Mouse (Mus musculus): Measurements from ENCODE around the gene Polrmt. TPM values are rescaled to one million over a fixed set of nuclear protein-coding genes. Genes with fewer than 3 reads are reported as not detected.

The Polrmt gene
- polyA plus RNA-seq, 2 experiments from 2014 or later, result 13.6 to 21.4 TPM

DNA sequence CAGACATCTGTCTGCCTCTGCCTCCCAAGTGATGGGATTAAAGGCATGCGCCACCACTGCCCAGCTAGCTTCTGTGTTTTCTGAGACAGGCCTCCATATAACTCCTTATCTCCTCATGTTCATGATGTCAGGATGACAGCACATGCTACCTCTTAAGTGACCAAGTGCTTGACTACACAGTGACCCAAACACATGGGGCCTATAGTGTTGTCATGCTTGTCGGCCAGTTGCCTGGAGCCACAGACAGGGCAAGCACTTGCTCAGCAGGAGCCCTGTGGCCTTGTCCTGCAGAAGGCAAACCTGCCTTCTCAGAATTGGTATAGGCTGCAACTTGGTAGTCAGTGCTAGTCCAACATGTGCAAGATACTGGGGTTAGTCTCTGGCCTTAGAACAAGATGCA lies 60.2 kb downstream of the Polrmt start:
- no peak for ATAC-seq

Other genes with a start within 250 kb of the Polrmt start
- gene Plpp2, start 212.8 kb downstream of the Polrmt start, polyA plus RNA-seq (2017; shearing (Covaris generic)), result 1 to 10 TPM; 2.7 to 4.7 TPM
- 10 to 100 TPM; 12.0 to 15.0 TPM for gene Mier2, start 191.4 kb downstream of the Polrmt start, polyA plus RNA-seq (2017; shearing (Covaris generic))
- not detected for gene Theg, start 159.2 kb downstream of the Polrmt start, polyA plus RNA-seq (2017; shearing (Covaris generic))
- not detected for gene C2cd4c, start 132.6 kb downstream of the Polrmt start, polyA plus RNA-seq (2017; shearing (Covaris generic))
- not detected for gene Shc2, start 108.7 kb downstream of the Polrmt start, polyA plus RNA-seq (2017; shearing (Covaris generic))
- gene Odf3l2, start 100.8 kb downstream of the Polrmt start, polyA plus RNA-seq (2017; shearing (Covaris generic)), result not detected
- gene Madcam1, start 82.0 kb downstream of the Polrmt start, polyA plus RNA-seq (2017; shearing (Covaris generic)), result under 1 TPM in 1 of 2 experiments, not detected in 1; 0.60 TPM
- 10 to 100 TPM; 22.5 to 32.9 TPM for gene Tpgs1, start 77.2 kb downstream of the Polrmt start, polyA plus RNA-seq (2017; shearing (Covaris generic))
- 10 to 100 TPM; 17.4 to 27.5 TPM for gene Cdc34, start 64.4 kb downstream of the Polrmt start, polyA plus RNA-seq (2017; shearing (Covaris generic))
- gene Gzmm, start 57.6 kb downstream of the Polrmt start, polyA plus RNA-seq (2017; shearing (Covaris generic)), result under 1 TPM; 0.52 to 0.62 TPM
- 100 to 1,000 TPM; 135 to 157 TPM for gene Bsg, start 42.1 kb downstream of the Polrmt start, polyA plus RNA-seq (2017; shearing (Covaris generic))
- not detected for gene Hcn2, start 29.9 kb downstream of the Polrmt start, polyA plus RNA-seq (2017; shearing (Covaris generic))
- not detected for gene Fgf22, start 8.5 kb upstream of the Polrmt start, polyA plus RNA-seq (2017; shearing (Covaris generic))
- 1 to 10 TPM; 3.9 to 4.4 TPM for gene Rnf126, start 20.4 kb upstream of the Polrmt start, polyA plus RNA-seq (2017; shearing (Covaris generic))
- under 1 TPM in 1 of 2 experiments, not detected in 1; 0.86 TPM for gene Fstl3, start 30.7 kb upstream of the Polrmt start, polyA plus RNA-seq (2017; shearing (Covaris generic))
- 1 to 10 TPM in 1 of 2 experiments, under 1 TPM in 1; 0.76 to 1.1 TPM for gene Prss57, start 44.4 kb upstream of the Polrmt start, polyA plus RNA-seq (2017; shearing (Covaris generic))
- gene Palm, start 47.0 kb upstream of the Polrmt start, polyA plus RNA-seq (2017; shearing (Covaris generic)), result under 1 TPM; 0.55 to 0.95 TPM
- not detected for gene Misp, start 74.4 kb upstream of the Polrmt start, polyA plus RNA-seq (2017; shearing (Covaris generic))
- gene Ptbp1, start 107.8 kb upstream of the Polrmt start, polyA plus RNA-seq (2017; shearing (Covaris generic)), result 100 to 1,000 TPM in 1 of 2 experiments, 10 to 100 TPM in 1; 94.0 to 159 TPM
- gene Prtn3, start 127.9 kb upstream of the Polrmt start, polyA plus RNA-seq (2017; shearing (Covaris generic)), result not detected
- 1 to 10 TPM; 1.6 to 2.1 TPM for gene Plppr3, start 128.1 kb upstream of the Polrmt start, polyA plus RNA-seq (2017; shearing (Covaris generic))
- gene Elane, start 139.7 kb upstream of the Polrmt start, polyA plus RNA-seq (2017; shearing (Covaris generic)), result not detected
- not detected for gene Cfd, start 144.3 kb upstream of the Polrmt start, polyA plus RNA-seq (2017; shearing (Covaris generic))
- 10 to 100 TPM in 1 of 2 experiments, 1 to 10 TPM in 1; 6.7 to 10.5 TPM for gene Med16, start 162.3 kb upstream of the Polrmt start, polyA plus RNA-seq (2017; shearing (Covaris generic))
- gene Gm26602, start 164.3 kb upstream of the Polrmt start, polyA plus RNA-seq (2017; shearing (Covaris generic)), result not detected
- gene Kiss1r, start 170.4 kb upstream of the Polrmt start, polyA plus RNA-seq (2017; shearing (Covaris generic)), result under 1 TPM in 1 of 2 experiments, not detected in 1; 0.22 TPM
- 100 to 1,000 TPM in 1 of 2 experiments, 10 to 100 TPM in 1; 92.3 to 122 TPM for gene R3hdm4, start 174.6 kb upstream of the Polrmt start, polyA plus RNA-seq (2017; shearing (Covaris generic))
- 1 to 10 TPM; 2.1 to 2.5 TPM for gene Arid3a, start 180.5 kb upstream of the Polrmt start, polyA plus RNA-seq (2017; shearing (Covaris generic))
- 10 to 100 TPM; 63.9 to 70.0 TPM for gene Wdr18, start 213.6 kb upstream of the Polrmt start, polyA plus RNA-seq (2017; shearing (Covaris generic))
- not detected for gene Grin3b, start 224.1 kb upstream of the Polrmt start, polyA plus RNA-seq (2017; shearing (Covaris generic))
- 1 to 10 TPM; 1.9 to 3.8 TPM for gene Tmem259, start 237.7 kb upstream of the Polrmt start, polyA plus RNA-seq (2017; shearing (Covaris generic))
- gene Cnn2, start 242.0 kb upstream of the Polrmt start, polyA plus RNA-seq (2017; shearing (Covaris generic)), result 100 to 1,000 TPM; 828 to 877 TPM
- gene Abca7, start 249.9 kb upstream of the Polrmt start, polyA plus RNA-seq (2017; shearing (Covaris generic)), result 10 to 100 TPM; 13.2 to 17.0 TPM

All from activated CD4-positive, CD25-positive, alpha-beta regulatory T cell, adult 4 months (primary cell).